Mouse (Mus musculus) lung, embryonic 16.5 days (tissue): ENCODE data around the gene Tnpo1. TPM values are rescaled to one million over a fixed set of nuclear protein-coding genes. Genes with fewer than 3 reads are reported as not detected.

Source experiments
- ATAC-seq: fragments of 200-750 bp; cut with Nextera tagmentation; 2 replicates; pipeline ENCODE4 v1.8.0; 2017; ENCODE audit warnings: low read depth, mild to moderate bottlenecking, moderate library complexity
- H3K27ac ChIP-seq: fragments of 300-500 bp; sonication (generic); 2 replicates; pipeline ENCODE4 v1.5.1; 2014; ENCODE audit warnings: mild to moderate bottlenecking, control low read depth, low read length
- H3K27me3 ChIP-seq: fragments of 300-500 bp; sonication (generic); 2 replicates; pipeline ENCODE4 v1.6.1; 2014; ENCODE audit warnings: low read depth, low read length, mixed read lengths; ENCODE audit not compliant: control insufficient read depth, insufficient read depth
- H3K36me3 ChIP-seq: fragments of 300-500 bp; sonication (generic); 2 replicates; pipeline ENCODE4 v1.6.1; 2014; ENCODE audit warnings: low read length; ENCODE audit not compliant: control insufficient read depth, insufficient read depth
- H3K4me1 ChIP-seq: fragments of 300-500 bp; sonication (generic); replicated peaks from 2 replicates; pipeline ENCODE4 v1.6.1; 2014; ENCODE audit warnings: low read length, mixed read lengths; ENCODE audit not compliant: control insufficient read depth, insufficient read depth
- H3K4me2 ChIP-seq: fragments of 300-500 bp; sonication (generic); 2 replicates; pipeline ENCODE4 v1.6.1; 2014; ENCODE audit warnings: low read depth, low read length, control low read depth
- H3K4me3 ChIP-seq: fragments of 300-500 bp; sonication (generic); 2 replicates; pipeline ENCODE4 v1.5.1; 2014; ENCODE audit warnings: mild to moderate bottlenecking, low read length, control low read depth
- H3K9ac ChIP-seq: fragments of 300-500 bp; sonication (generic); 2 replicates; pipeline ENCODE4 v1.6.1; 2014; ENCODE audit warnings: low read length, control low read depth
- H3K9me3 ChIP-seq: fragments of 300-500 bp; sonication (generic); 2 replicates; pipeline ENCODE4 v1.6.1; 2016; ENCODE audit warnings: low read length; ENCODE audit not compliant: control insufficient read depth
- WGBS: fragments of 180-500 bp; shearing (Covaris S2); extraction: QIAGEN DNeasy Blood & Tissue Kit; methylation state at CpG from one replicate; pipeline ENCODE4 v1.1.7; 2014; 5-methylcytosine and 5-hydroxymethylcytosine counted together
- polyA plus RNA-seq: library from polyadenylated mRNA; unstranded; fragments of >200 nt; fragmentation: Nextera tagmentation; extraction: Ambion mirVana; gene quantifications from 2 replicates; pipeline ENCODE4 v1.2.1, GENCODE M21; 2015

The Tnpo1 gene
- polyA plus RNA-seq, 1 experiment from 2014 or later: 51.0 TPM

DNA sequence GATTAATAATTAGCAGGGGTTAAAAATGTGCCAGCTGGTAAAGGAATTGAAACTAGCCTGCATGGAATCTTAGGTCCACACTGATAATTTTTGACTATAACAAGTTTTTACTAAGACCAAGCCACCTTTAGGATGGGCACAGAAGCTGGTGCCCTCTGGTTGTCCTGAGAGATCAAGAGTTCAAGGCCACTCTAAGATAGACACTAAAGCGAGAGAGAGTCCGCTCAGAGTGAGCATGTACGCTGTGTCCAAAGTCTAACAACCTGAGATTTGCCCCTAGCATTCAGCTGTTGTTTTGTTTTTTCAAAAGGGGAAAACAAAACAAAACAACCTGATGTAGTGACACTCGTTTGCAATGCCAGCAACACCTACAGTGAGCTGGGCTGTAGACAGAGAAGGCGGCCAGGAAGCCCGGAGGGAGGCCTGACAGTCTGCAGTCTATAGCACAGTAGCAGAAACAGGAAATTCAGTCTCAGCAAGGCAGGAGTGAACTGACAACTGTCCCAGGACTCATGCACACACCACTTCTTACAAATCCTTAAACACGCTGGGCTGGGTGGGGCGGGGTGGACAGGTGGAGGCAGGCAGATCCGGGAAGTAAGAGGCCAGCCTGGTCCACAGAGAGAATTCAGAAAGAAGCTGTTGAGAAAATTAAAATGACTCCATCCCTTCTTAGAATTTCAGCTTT, 57.8 kb downstream of the Tnpo1 start:
- Histone ChIP-seq H3K4me2 (no peak overlapping the region), H3K4me1 (no peaks in the 10 kb centered on the region), H3K27ac (no peak overlapping the region), H3K9me3 (no peaks in the 10 kb centered on the region), H3K27me3 (no peaks in the 10 kb centered on the region), H3K4me3 (no peak overlapping the region), H3K36me3 (peaks cover 59% of the 10 kb centered on the region), H3K9ac (no peak overlapping the region)
- ATAC-seq: no peak
- WGBS: 91% methylated on average over 9 of the region's 9 CpGs

DNA sequence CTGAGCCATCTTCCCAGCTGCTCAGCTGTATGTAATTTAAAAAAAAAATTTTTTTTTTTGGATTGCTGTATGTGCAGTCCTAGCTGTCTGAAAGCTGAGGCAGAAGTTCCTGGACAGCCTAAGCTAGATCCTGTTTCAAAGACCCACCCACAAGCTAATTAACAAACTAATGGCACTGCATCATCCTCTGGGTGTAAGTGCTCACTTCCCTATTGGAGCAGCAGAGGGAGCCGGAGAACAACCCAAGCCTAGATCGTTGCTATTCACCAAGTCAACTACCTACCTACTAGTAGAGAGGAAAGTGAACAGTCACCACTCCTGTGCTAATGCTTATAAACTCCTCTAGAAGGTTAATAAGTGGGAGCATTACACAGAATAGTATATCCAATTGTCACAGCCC, 58.4 kb downstream of the Tnpo1 start:
- ATAC-seq: peak; percentile 52
- Histone ChIP-seq H3K9me3 (no peaks in the 10 kb centered on the region), H3K4me3 (no peak overlapping the region), H3K27ac (no peak overlapping the region), H3K4me1 (no peaks in the 10 kb centered on the region), H3K9ac (no peak overlapping the region), H3K4me2 (no peak overlapping the region), H3K27me3 (no peaks in the 10 kb centered on the region), H3K36me3 (peaks cover 64% of the 10 kb centered on the region)
- WGBS: 44% methylated on average over 2 of the region's 2 CpGs

DNA sequence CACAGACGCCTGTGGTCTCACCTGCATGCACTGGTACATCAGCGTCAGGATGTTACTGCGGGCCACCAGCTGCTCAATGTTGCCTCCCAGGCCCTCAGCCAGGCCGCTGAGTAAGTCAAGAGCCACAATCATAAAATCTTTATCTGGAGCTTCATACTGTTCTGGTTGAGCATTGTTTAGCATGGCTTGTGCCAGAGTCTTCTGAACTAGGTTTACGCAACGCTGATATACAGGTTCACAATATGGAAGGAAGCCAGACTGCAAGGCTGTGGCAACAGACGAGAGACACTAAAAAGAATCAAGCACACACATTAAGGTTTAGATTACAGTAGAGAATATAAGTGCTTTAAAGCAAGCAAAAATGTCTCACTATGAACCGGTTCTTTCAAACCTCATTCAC, 70.9 kb downstream of the Tnpo1 start:
- 85% methylated on average over 8 of the region's 8 CpGs for WGBS
- H3K9ac ChIP-seq: no peak overlapping the region
- H3K36me3 ChIP-seq: peaks cover 61% of the 10 kb centered on the region
- no peak overlapping the region for H3K4me2 ChIP-seq
- H3K27ac ChIP-seq: no peak overlapping the region
- no peaks in the 10 kb centered on the region for H3K4me1 ChIP-seq
- ATAC-seq: no peak
- H3K9me3 ChIP-seq: no peaks in the 10 kb centered on the region
- H3K27me3 ChIP-seq: no peaks in the 10 kb centered on the region
- no peak overlapping the region for H3K4me3 ChIP-seq

DNA sequence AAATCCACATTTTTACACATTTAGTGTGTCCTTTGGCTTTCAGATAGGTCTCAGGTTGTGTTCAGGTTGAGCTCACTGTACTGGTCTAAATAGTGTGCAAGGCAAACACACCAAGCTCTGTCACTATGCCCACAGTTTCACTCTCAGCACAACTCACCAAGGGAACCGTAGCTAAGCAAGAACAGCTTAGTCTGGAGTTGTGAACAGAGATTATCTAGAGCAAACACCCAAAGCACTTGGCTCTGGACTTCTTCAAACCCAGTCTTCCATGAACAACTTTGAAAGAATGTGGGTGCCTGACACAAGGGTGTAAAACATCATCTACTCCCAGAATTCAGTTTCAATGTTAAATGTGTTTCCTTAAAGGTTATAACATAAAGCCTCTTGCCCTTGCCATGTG, 80.4 kb downstream of the Tnpo1 start:
- H3K27ac ChIP-seq: no peak overlapping the region
- H3K36me3 ChIP-seq: peaks cover 26% of the 10 kb centered on the region
- H3K4me2 ChIP-seq: no peak overlapping the region
- 61% methylated on average over 1 of the region's 1 CpGs for WGBS
- H3K9ac ChIP-seq: no peak overlapping the region
- H3K4me1 ChIP-seq: no peaks in the 10 kb centered on the region
- H3K4me3 ChIP-seq: no peak overlapping the region
- ATAC-seq: no peak
- no peaks in the 10 kb centered on the region for H3K27me3 ChIP-seq
- no peaks in the 10 kb centered on the region for H3K9me3 ChIP-seq

DNA sequence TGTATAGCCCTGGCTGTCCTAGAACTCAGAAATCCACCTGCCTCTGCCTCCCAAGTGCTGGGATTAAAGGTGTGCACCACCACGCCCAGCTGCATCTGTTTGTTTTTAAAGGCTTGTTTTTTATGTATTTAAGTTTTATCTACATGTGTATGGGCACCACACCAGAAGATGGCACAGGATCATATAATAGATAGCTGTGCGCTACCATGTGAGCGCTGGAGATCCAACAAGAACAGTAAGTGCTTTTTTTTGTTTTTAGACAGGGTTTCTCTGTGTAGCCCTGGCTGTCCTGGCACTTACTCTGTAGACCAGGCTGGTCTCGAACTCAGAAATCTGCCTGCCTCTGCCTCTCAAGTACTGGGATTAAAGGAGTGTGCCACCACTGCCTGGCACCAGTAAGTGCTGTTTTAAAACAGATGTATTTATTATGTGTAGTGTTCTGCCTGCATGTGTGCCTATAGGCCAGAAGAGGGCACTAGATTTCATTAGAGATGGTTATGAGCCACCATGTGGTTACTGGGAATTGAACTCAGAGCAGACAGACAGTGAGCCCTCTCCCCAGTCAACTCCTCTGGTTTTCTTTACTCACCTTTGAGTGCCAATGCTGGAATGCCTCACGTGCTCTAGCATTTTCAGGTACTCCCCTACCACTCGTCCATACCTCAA, 89.6 kb downstream of the Tnpo1 start:
- ATAC-seq: no peak
- peaks cover 16% of the 10 kb centered on the region for H3K36me3 ChIP-seq

DNA sequence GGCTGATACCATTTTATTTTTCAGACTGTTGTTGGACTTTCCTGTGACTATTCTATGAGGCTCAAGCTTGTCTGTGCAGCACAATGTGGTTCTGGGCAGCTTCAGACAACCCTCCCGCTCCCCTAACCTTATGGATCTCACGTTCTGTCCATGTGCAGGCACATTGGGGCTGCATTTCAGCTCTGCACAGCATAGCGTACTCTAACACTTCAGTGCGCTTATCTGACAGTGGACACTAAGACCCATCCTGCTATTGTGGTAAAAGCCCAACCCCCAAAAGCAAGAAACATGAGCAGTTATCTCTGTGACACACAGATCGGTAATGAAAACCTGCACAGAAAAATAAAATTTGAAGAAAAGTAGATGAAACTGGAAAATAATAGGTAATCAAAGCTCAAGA, 90.4 kb downstream of the Tnpo1 start:
- Histone ChIP-seq H3K27me3 (no peaks in the 10 kb centered on the region), H3K4me1 (no peaks in the 10 kb centered on the region), H3K4me2 (no peak overlapping the region), H3K36me3 (peaks cover 16% of the 10 kb centered on the region), H3K4me3 (no peak overlapping the region), H3K27ac (no peak overlapping the region), H3K9ac (no peak overlapping the region), H3K9me3 (no peaks in the 10 kb centered on the region)
- 82% methylated on average over 5 of the region's 5 CpGs for WGBS
- ATAC-seq: no peak

More for the DNA sequence above, 89.6 kb downstream of the Tnpo1 start:
- Histone ChIP-seq H3K27ac (no peak overlapping the region), H3K27me3 (no peaks in the 10 kb centered on the region), H3K4me1 (no peaks in the 10 kb centered on the region), H3K4me2 (no peak overlapping the region), H3K9me3 (no peaks in the 10 kb centered on the region), H3K9ac (no peak overlapping the region), H3K4me3 (no peak overlapping the region)
- 88% methylated on average over 6 of the region's 6 CpGs for WGBS

DNA sequence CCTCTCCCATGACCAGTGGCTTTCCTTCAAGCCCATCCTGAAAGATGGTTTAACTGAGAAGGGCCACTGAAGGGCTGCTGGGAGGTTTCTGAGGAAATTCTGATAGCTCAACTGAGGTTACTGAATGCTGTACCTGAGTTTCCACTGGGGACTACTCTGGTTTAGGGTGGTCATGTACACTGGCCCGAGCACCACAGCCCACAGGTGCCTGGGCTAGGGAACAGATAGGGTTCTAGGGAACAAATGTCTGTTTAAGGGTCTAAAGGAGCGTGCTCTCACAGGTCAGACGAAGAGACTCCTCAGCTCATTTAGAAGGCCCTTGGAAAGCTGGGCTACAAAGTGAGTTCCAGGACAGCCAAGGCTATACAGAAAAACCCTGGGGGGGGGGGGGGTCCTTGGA, 91.5 kb downstream of the Tnpo1 start:
- peaks cover 12% of the 10 kb centered on the region for H3K36me3 ChIP-seq
- no peak overlapping the region for H3K9ac ChIP-seq
- no peaks in the 10 kb centered on the region for H3K4me1 ChIP-seq
- H3K9me3 ChIP-seq: no peaks in the 10 kb centered on the region
- 70% methylated on average over 3 of the region's 3 CpGs for WGBS
- no peak overlapping the region for H3K4me3 ChIP-seq
- ATAC-seq: no peak
- no peak overlapping the region for H3K4me2 ChIP-seq
- H3K27me3 ChIP-seq: no peaks in the 10 kb centered on the region
- no peak overlapping the region for H3K27ac ChIP-seq

DNA sequence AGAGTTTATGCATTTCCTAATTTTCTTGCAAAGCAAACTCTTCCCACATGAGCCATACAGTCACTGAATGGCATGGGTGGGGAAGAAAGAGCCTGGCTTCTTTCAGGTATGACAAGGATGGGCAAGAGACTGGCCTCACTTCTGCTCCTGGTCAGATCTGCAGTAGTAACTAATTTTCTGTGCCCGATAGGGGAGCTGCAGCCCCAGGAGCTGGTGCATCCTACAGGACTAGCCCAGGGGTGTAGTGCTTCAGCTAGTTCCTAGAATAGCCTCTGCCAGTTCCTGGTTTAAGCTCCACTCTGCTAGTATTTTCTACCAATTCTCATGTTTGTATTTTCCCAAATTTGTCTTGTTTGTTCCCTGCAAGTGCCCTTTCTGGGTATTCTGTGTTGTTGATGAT, 92.0 kb downstream of the Tnpo1 start:
- no peak overlapping the region for H3K4me3 ChIP-seq
- no peak overlapping the region for H3K9ac ChIP-seq
- no peak overlapping the region for H3K27ac ChIP-seq
- H3K36me3 ChIP-seq: peaks cover 9% of the 10 kb centered on the region; the same call in 1 of the 2 replicates
- no peaks in the 10 kb centered on the region for H3K4me1 ChIP-seq
- 46% methylated on average over 1 of the region's 1 CpGs for WGBS
- ATAC-seq: no peak
- H3K27me3 ChIP-seq: no peaks in the 10 kb centered on the region
- no peak overlapping the region for H3K4me2 ChIP-seq
- no peaks in the 10 kb centered on the region for H3K9me3 ChIP-seq

DNA sequence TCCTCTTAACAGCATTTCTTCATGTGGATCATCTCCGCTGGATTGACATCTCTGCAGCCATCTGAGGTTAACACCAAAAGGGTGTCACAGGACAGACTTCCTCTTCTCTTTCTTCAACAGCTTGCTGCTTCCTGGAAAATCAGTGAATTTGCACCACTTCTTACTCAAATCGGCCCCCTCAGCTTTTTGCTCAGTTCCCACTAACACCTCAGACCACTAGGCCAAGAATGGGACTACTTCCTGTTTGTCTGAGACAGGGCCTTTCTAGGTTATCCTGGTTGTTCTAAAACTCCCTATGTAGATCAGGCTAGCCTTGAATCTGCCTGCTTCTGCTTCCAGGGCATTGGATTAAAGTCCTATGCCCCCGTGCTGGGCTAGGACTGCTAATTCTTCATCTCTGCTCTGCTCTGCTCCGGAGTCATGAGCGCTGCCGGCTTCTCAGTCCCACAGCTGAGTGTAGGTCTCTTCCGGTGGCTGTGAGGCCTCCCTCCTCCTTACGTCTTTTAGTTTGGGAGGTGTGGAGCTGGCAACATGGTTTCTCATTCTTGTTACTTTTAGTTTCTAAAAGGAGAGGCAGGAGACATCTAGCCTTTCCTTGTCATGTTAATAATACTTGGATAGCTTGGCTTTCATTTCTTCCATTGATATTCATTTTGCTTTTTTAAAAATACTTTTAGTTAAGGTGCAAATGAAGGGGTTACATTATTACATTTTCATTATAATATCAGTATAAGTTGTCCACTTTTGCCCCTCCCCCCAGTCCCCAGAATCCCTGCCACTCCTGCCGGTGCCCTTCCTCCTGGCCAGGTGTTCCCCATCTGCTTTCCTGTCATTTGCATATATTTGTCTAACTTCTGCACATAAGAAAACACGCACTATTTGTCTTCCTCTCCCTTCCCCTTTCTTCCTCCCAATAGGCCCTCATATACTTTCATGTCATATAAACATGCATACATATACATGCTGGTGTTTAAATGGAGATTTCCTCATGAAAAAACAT, 93.4 kb downstream of the Tnpo1 start:
- Histone ChIP-seq H3K27ac (no peak overlapping the region), H3K27me3 (no peaks in the 10 kb centered on the region), H3K9ac (no peak overlapping the region), H3K4me3 (no peak overlapping the region), H3K4me1 (no peaks in the 10 kb centered on the region), H3K9me3 (no peaks in the 10 kb centered on the region), H3K4me2 (no peak overlapping the region), H3K36me3 (peaks cover 4% of the 10 kb centered on the region; the same call in 1 of the 2 replicates)
- ATAC-seq: no peak
- 69% methylated on average over 10 of the region's 10 CpGs for WGBS
